Mouse (Mus musculus) c-Kit-positive CD71-negative TER-119-negative erythroid progenitor cells, embryonic 14.5 days (primary cell): ENCODE data around the gene Ptprd.

Experiments
- DNase-seq: peaks from one replicate; pipeline ENCODE4 v3.0.0-alpha.2; 2013; ENCODE audit warnings: low read depth

The Ptprd gene

GRCm38 (mm10) chr4:78211529-78212494, at the start of gene Ptprd:
Gene Ptprd, minus strand, starts transcription at chr4:78211961.
- no peak for DNase-seq

- no peak for DNase-seq
Measured at GRCm38 (mm10) chr4:78235820-78236219, 24.1 kb upstream of the Ptprd start.

DNA sequence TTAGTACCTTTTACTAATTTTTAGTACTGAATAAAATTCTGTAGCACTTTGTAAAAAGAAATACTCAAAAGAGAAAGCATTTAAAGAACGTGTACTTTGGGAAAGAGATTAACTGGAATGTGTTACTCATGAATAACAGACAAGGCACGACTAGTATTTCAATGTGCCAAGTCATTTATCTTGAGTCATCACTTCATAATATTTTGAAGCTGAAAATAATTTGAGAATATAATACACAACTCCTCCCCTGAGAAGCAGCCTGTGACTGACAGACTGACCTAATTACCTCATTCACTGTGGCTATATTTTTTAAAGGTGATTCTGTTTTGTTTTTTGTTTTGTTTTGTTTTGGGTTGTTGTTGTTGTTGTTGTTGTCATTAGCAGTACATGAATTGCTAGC, 23.6 kb upstream of the Ptprd start:
- DNase-seq = no peak

GRCm38 (mm10) chr4:78234681-78235080, 22.9 kb upstream of the Ptprd start:
- no peak for DNase-seq

GRCm38 (mm10) chr4:78213949-78214348, 2.2 kb upstream of the Ptprd start:
- DNase-seq = no peak

- DNase-seq = no peak
Measured at GRCm38 (mm10) chr4:78212941-78213340, 1.2 kb upstream of the Ptprd start.

DNA sequence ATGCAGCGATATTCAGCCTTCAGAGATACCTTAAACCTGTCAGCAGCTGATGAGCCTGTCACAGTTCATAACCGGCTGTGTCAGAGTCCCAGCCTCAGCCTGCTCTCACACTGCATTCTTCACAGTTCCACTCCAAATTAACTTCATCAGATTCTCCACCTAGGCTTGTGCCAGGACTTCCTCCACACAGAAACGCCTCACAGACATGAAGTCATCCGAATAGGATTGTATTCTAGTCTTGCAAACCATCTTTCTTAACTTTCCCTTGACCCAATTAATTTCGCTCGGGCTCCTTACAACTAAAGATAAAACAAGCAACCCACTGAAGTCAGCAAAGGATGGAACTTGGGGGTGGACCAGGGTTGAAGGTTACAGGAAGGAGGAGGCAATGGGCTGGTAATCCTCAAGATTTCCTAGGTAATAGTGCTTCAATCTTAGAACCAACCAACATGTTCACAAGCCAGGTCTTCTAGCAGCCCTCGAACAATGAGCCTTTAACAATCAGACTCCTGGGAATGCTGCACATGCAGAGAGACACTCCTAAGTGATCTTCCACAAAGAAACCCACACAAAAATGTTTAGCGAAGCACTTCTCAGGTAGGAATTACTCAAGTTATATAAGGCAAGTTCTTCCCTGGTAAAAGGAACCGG, 758 bp downstream of the Ptprd start:
- DNase-seq = no peak

DNA sequence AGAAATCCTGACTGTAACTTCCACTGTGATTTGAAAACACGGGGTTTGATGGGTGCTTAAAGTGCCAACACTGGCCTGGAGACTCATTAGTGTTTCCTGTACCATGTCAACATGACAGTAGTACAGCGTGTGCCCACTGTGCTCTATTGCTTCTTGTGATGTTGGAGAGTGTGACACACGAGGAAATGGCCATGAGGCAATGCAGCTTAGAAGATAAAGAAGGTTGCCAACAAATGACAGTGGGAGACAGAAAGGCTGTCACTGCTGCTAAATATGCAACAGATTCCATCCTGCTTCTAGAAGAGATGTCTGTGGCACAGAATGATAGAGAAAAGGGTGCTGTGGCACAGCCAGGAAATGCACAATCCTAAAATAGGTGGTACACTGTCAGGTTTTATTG, 6.7 kb downstream of the Ptprd start:
- DNase-seq = no peak

- DNase-seq = no peak
Measured at GRCm38 (mm10) chr4:78168447-78168846, 43.3 kb downstream of the Ptprd start.

- no peak for DNase-seq
Measured at GRCm38 (mm10) chr4:78160451-78160850, 51.3 kb downstream of the Ptprd start.

GRCm38 (mm10) chr4:78150561-78150960, 61.2 kb downstream of the Ptprd start:
- DNase-seq = no peak

- no peak for DNase-seq
Measured at GRCm38 (mm10) chr4:78142767-78143148, 69.0 kb downstream of the Ptprd start.

GRCm38 (mm10) chr4:78142088-78142766, 69.5 kb downstream of the Ptprd start:
- no peak for DNase-seq

- no peak for DNase-seq
Measured at GRCm38 (mm10) chr4:78110898-78111297, 100.9 kb downstream of the Ptprd start.

GRCm38 (mm10) chr4:78097526-78097925, 114.2 kb downstream of the Ptprd start:
- DNase-seq = no peak

- no peak for DNase-seq
Measured at GRCm38 (mm10) chr4:78082744-78083143, 129.0 kb downstream of the Ptprd start.

DNA sequence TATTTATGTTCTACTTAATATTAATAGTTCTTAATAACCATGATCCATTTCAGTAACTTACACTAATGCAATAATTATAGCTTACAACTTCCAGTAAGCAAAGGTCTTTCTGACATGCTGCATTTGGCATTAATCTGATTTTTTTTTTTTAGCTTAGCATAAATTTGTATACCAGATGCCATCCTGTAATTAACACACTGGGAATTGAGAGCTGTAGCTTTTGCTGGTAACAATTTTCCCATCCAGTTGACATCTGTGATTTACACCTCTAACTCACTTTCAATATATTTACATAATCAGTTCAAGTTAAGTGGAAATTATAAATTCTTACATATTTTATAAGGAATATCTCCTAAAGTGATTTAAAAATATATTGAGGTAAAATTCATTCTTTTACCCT, 134.3 kb downstream of the Ptprd start:
- no peak for DNase-seq

GRCm38 (mm10) chr4:78077087-78077486, 134.7 kb downstream of the Ptprd start:
- DNase-seq = no peak

DNA sequence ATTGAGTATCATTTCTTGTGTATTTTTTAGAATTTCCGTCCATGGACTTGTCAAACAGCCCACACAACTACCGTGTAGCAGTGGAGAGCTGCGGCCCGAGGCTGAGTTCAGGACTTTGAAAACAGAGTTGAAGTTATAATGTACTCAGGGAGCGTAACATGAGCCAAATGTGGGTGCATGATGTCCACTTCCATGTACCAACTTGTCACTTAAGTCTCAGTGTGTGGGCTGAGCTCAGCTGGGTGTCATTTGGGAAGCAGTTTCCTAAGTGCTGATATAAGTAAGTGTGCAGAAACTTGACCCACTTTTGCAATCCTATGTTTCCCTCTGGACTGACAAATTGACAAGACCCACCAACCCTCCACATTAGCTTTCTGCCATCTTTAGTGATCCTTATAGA, 173.4 kb downstream of the Ptprd start:
- no peak for DNase-seq

DNA sequence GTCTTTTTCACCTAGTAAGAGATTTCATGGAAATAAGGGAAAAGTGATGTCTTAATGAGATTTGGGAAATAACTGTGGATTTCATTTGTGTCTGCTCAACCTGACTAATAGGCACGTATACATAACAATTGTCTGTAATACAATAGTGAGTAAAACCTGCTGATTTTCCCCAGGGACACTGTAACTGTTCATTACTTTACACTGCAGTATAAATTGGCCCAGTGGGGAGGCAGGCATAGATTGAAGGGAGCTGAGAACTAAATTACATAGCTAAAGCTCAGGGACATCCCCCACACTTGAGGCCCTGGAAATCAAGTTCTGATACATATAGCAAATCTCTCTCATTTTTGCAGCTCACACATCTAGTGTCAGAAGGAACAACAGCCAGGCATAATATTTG, 209.7 kb downstream of the Ptprd start:
- DNase-seq = no peak

- no peak for DNase-seq
Measured at GRCm38 (mm10) chr4:77992709-77993108, 219.1 kb downstream of the Ptprd start.

DNA sequence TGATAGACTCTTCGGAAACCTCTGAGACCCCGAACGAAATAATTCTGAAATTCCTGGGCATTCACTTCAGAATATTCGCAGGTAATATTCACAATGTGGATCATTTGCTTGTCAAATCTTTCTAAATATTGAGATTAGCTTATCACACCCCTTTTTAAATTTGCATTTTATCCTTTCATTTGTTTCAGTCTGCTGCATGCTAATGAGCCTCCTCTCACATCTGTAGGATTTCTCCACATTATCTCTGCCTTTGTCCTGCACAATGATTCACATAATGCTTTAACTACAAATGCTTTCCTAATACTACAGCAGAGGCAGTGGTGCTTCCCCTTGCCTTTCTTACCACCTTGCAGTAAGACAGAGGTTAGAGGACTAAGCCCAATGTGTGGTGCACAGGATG, 229.7 kb downstream of the Ptprd start:
- DNase-seq = no peak

DNA sequence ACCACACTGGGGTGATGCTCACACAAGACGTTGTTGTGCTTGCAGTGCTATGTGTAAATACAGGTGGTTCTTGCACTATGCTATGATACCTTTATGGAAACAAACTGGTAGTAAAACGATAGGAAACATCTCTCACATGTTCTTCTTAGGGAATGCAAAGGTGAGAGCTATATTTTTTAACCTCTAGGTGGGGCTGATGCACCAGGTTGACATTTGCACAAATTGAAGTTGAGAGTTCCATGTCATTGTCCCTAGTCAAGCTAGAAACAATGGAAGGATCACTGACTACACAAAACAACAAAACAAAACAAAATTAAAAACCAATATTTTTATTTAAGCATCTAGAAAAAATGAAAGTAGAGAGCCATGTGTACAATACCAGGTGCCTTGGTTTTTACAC, 250.1 kb downstream of the Ptprd start:
- DNase-seq = no peak
